Mouse (Mus musculus) brain, embryonic 14.5 days (tissue): Measurements from ENCODE around the gene Egfl8.

Experiments used
- CTCF ChIP-seq: fragments of 200-500 bp; IDR thresholded peaks from 2 replicates; pipeline ENCODE4 v1.5.1; 2012; ENCODE audit warnings: inconsistent platforms, mild to moderate bottlenecking, moderate library complexity, borderline replicate concordance; ENCODE audit not compliant: insufficient read depth, insufficient read length; ENCODE audit errors: extremely low read depth
- POLR2A ChIP-seq: fragments of 200-500 bp; IDR thresholded peaks from 2 replicates; pipeline ENCODE4 v1.6.1; 2012; ENCODE audit warnings: mild to moderate bottlenecking, inconsistent platforms, borderline replicate concordance; ENCODE audit not compliant: poor library complexity, insufficient read depth, insufficient read length, severe bottlenecking; ENCODE audit errors: extremely low read depth

GRCm38 (mm10) chr17:34591994-34592375, 23.8 kb downstream of the Egfl8 start:
- TF ChIP-seq CTCF (no peak), POLR2A (peak; percentile 90)
